Mouse (Mus musculus) embryonic facial prominence, embryonic 15.5 days (tissue): ENCODE results near the gene Tert. TPM values are rescaled to one million over a fixed set of nuclear protein-coding genes. Genes with fewer than 3 reads are reported as not detected.

ENCODE experiments used
- ATAC-seq: fragments of 200-750 bp; cut with Nextera tagmentation; 2 replicates; pipeline ENCODE4 v1.8.0; 2017; ENCODE audit warnings: low read depth, moderate TSS enrichment; ENCODE audit not compliant: insufficient number of reproducible peaks, low FRiP score, low TSS enrichment
- H3K27ac ChIP-seq: fragments of 300-500 bp; sonication (generic); replicated peaks from 2 replicates; pipeline ENCODE4 v1.5.1; 2015; ENCODE audit warnings: mild to moderate bottlenecking, inconsistent platforms
- H3K27me3 ChIP-seq: fragments of 300-500 bp; sonication (generic); 2 replicates; pipeline ENCODE4 v1.6.1; 2015; ENCODE audit warnings: inconsistent platforms
- H3K36me3 ChIP-seq: fragments of 300-500 bp; sonication (generic); 2 replicates; pipeline ENCODE4 v1.6.1; 2015; ENCODE audit warnings: mild to moderate bottlenecking, inconsistent platforms
- H3K4me1 ChIP-seq: fragments of 300-500 bp; sonication (generic); 2 replicates; pipeline ENCODE4 v1.6.1; 2015; ENCODE audit warnings: inconsistent platforms
- H3K4me2 ChIP-seq: fragments of 300-500 bp; sonication (generic); replicated peaks from 2 replicates; pipeline ENCODE4 v1.6.1; 2015; ENCODE audit warnings: mild to moderate bottlenecking, inconsistent platforms
- H3K4me3 ChIP-seq: fragments of 300-500 bp; sonication (generic); replicated peaks from 2 replicates; pipeline ENCODE4 v1.5.1; 2015; ENCODE audit warnings: mild to moderate bottlenecking, inconsistent platforms
- H3K9ac ChIP-seq: fragments of 300-500 bp; sonication (generic); 2 replicates; pipeline ENCODE4 v1.6.1; 2015; ENCODE audit warnings: inconsistent platforms
- H3K9me3 ChIP-seq: fragments of 300-500 bp; sonication (generic); replicated peaks from 2 replicates; pipeline ENCODE4 v1.6.1; 2016; ENCODE audit warnings: inconsistent platforms
- WGBS: fragments of 180-500 bp; shearing (Covaris S2); methylation state at CpG from one replicate; pipeline ENCODE4 v1.1.7; 2015; 5-methylcytosine and 5-hydroxymethylcytosine counted together
- polyA plus RNA-seq: library from polyadenylated mRNA; unstranded; fragments of >200 nt; fragmentation: Nextera tagmentation; extraction: Ambion mirVana; gene quantifications from 2 replicates; pipeline ENCODE4 v1.2.1, GENCODE M21; 2015

Gene Tert
- polyA plus RNA-seq, 1 experiment from 2014 or later, result 4.9 TPM

DNA sequence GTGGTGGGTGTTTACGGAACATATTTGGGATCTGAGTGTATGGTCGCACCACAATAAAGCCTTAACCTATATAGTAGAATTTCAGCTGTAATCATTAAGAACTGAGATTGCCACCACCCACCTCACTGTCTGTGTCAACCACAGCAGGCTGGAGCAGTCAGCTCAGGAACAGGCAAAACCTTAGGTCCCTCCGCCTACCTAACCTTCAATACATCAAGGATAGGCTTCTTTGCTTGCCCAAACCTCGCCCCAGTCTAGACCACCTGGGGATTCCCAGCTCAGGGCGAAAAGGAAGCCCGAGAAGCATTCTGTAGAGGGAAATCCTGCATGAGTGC is 334 bp upstream of the Tert start:
- H3K4me1 ChIP-seq, result peaks cover 13% of the 10 kb centered on the region
- 42% methylated on average over 6 of the region's 6 CpGs for WGBS
- H3K27me3 ChIP-seq, result no peaks in the 10 kb centered on the region
- no peaks in the 10 kb centered on the region for H3K9me3 ChIP-seq
- H3K4me2 ChIP-seq, result peak overlapping the region; percentile 96
- no peak overlapping the region for H3K27ac ChIP-seq
- H3K9ac ChIP-seq, result peak overlapping the region; percentile 57; the same call in 1 of the 2 replicates
- H3K4me3 ChIP-seq, result peak overlapping the region; percentile 69
- ATAC-seq, result 0 out of 2 replicates have a peak, but pooled peaks have one; percentile 22
- H3K36me3 ChIP-seq, result peaks cover 9% of the 10 kb centered on the region; the same call in 1 of the 2 replicates

DNA sequence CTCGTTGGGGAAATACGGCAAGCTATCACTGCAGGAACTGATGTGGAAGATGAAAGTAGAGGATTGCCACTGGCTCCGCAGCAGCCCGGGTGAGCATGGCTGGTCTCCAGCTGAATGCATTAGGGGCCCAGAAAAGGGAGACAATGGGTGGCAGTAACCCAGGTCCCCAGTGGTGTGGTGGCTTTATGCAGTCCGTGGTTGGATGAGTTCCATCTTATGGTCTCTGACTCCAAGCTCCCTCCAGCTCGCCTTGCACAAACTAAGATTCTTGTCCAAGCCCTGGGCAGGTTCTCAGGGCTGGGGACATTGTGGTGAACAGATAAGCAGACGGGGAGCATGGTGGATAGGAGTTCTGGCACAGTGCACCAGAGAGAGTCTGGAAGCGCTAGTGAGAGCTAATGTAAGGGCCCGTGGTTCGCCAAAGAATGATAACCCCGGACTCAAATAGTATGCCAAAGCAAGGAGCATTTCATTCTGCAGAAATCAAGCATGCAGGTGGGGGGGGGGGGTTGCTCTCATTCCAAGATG is 1.9 kb downstream of the Tert start:
- no peak for ATAC-seq
- Histone ChIP-seq H3K4me1 (peaks cover 13% of the 10 kb centered on the region), H3K27ac (no peak overlapping the region), H3K4me3 (no peak overlapping the region), H3K36me3 (peaks cover 1% of the 10 kb centered on the region; the same call in 1 of the 2 replicates), H3K9me3 (no peaks in the 10 kb centered on the region), H3K27me3 (no peaks in the 10 kb centered on the region), H3K4me2 (0 out of 2 replicates have a peak overlapping the region, but pooled peaks have one; percentile 1), H3K9ac (no peak overlapping the region)
- 84% methylated on average over 11 of the region's 11 CpGs for WGBS

DNA sequence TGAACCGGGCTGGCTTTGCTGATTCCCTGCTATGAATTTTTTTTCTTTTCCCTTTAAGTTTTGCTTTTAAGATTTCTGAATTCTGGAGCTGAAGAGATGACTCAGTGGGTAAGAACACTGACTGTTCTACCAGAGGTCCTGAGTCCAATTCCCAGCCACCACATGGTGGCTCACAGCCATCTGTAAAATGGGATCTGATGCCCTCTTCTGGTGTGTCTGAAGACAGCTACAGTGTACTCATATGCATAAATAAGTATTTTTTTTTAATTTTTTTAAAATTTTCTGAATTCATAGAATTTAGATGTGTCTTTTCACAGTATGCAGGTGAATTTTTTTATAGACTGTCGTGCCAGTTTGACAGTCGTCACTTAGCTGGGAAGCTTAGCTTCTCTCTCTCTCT is 5.1 kb downstream of the Tert start:
- Histone ChIP-seq H3K27ac (no peak overlapping the region), H3K9me3 (no peaks in the 10 kb centered on the region), H3K27me3 (no peaks in the 10 kb centered on the region), H3K4me1 (peaks cover 13% of the 10 kb centered on the region), H3K9ac (no peak overlapping the region), H3K36me3 (peaks cover 21% of the 10 kb centered on the region), H3K4me3 (no peak overlapping the region), H3K4me2 (no peak overlapping the region)
- WGBS, result 87% methylated on average over 3 of the region's 3 CpGs
- no peak for ATAC-seq

DNA sequence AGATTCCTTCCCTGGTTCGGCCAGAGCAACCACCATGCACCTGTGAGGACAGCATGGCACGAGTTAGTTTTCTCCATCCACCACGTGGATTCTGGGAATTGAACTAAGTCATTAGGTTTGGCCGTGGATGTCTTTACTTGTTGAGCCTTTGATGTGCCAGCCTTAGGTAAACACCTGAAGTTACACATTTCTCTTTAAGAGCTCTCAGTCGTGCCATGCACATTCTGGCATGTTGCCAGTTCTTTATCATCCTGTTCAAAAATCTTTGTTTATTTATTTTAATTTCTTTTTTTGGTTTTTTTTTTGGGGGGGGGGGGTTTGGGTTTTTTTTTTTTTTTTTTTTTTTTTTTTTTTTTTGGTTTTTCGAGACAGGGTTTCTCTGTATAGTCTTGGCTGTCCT is 11.1 kb downstream of the Tert start:
- 75% methylated on average over 5 of the region's 6 CpGs for WGBS
- Histone ChIP-seq H3K9me3 (no peaks in the 10 kb centered on the region), H3K4me2 (no peak overlapping the region), H3K9ac (no peak overlapping the region), H3K4me1 (no peaks in the 10 kb centered on the region), H3K36me3 (peaks cover 37% of the 10 kb centered on the region), H3K4me3 (no peak overlapping the region), H3K27ac (no peak overlapping the region), H3K27me3 (no peaks in the 10 kb centered on the region)
- ATAC-seq, result no peak

DNA sequence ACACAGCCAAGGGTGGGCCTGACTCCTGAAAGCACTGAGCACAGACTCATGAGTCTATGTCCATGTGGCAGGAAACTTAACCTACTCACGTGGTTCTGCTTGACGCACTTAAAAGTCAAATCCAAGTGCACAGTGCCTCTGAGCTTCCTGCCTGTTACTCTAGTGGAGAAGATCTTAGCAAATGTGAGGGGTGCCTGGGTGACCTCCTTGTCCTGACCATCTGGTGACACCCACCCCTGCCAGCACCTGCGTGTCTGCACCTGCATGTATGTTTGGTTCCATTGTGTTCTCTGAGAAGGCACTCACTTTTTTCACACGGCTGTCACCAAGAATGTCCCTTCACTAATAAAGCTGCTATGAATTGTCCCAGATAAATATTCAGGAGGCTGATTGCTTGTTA is 14.6 kb downstream of the Tert start:
- no peaks in the 10 kb centered on the region for H3K4me1 ChIP-seq
- WGBS, result 85% methylated on average over 4 of the region's 4 CpGs
- no peak overlapping the region for H3K4me3 ChIP-seq
- H3K4me2 ChIP-seq, result no peak overlapping the region
- no peak overlapping the region for H3K9ac ChIP-seq
- ATAC-seq, result no peak
- H3K27me3 ChIP-seq, result no peaks in the 10 kb centered on the region
- no peak overlapping the region for H3K27ac ChIP-seq
- peaks cover 20% of the 10 kb centered on the region; the same call in 1 of the 2 replicates for H3K36me3 ChIP-seq
- H3K9me3 ChIP-seq, result no peaks in the 10 kb centered on the region

DNA sequence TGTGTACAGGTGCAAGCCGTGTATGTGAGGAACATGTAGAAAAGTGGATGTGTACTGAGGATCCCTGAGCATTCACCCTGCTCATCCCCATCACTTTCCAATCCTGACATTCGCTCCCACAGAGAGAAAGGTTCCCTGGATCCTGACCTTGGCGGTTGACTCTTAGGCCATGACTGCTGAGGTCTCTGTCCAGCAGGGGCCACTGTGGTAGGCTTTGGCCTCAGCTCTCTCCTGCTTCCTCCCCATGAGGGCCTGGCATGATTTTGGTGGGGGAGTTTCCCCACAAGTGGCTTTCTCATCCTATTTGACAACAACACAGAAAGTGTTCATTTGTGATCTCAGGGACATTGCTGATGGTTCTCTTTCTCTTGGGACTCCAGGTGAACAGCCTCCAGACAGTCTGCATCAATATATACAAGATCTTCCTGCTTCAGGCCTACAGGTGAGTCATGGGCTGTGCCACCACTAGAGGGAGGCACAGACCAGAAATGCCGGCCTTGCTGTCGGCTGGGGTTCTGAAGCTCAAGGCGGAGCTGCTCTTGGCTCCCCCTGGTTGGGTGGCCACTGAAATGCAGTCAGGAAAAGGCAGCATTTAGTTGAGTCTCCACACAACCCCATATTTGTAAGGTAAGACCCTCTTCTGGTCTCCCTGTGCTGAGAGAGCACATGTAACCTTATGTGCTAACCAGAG is 19.8 kb downstream of the Tert start:
- Histone ChIP-seq H3K4me1 (no peaks in the 10 kb centered on the region), H3K4me3 (no peak overlapping the region), H3K27me3 (no peaks in the 10 kb centered on the region), H3K4me2 (no peak overlapping the region), H3K27ac (no peak overlapping the region), H3K36me3 (peaks cover 35% of the 10 kb centered on the region), H3K9me3 (no peaks in the 10 kb centered on the region), H3K9ac (no peak overlapping the region)
- ATAC-seq, result no peak
- WGBS, result 47% methylated on average over 6 of the region's 6 CpGs

DNA sequence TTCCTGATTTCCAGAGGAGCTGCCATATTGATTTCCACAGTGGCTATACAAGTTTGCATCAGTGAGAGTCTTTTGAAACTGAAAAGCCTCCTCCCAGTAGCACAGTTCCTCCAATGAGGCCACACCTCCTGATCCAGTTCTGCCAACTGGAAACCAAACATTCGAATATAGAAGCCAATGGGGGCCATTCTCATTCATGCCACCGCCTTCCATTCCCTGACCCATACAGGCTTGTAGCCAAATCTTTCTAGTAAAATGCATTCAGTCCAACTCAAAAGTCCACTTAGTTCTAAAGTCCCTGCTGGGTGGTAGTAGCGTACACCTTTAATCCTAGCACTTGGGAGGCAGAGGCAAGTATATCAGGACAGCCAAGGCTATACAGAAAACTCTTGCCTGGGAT is 26.6 kb downstream of the Tert start:
- peaks cover 19% of the 10 kb centered on the region for H3K36me3 ChIP-seq
- no peaks in the 10 kb centered on the region for H3K9me3 ChIP-seq
- ATAC-seq, result no peak
- 78% methylated on average over 3 of the region's 3 CpGs for WGBS
- no peak overlapping the region for H3K27ac ChIP-seq
- no peaks in the 10 kb centered on the region for H3K4me1 ChIP-seq
- no peak overlapping the region for H3K9ac ChIP-seq
- H3K4me2 ChIP-seq, result no peak overlapping the region
- no peaks in the 10 kb centered on the region for H3K27me3 ChIP-seq
- no peak overlapping the region for H3K4me3 ChIP-seq

DNA sequence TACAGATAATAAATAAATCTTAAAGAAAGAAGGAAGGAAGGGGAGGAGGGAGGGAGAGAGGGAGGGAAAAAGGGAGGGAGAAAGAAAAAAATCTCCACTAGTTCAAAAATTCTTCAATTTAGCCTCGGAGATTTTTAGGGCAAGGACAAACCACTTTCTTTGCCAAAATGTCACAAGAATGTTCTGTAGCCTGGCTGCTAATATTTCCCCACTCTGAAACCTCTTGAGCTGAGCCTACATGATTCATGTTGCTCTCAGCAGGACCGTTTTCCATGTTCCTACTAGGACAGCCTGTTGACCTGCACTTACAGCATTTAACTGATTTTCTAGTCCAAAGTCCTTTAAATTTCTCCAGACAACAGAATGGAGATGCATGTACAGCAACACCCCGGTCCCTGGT is 28.3 kb downstream of the Tert start:
- Histone ChIP-seq H3K9me3 (no peaks in the 10 kb centered on the region), H3K4me3 (no peak overlapping the region), H3K4me1 (no peaks in the 10 kb centered on the region), H3K27ac (no peak overlapping the region), H3K4me2 (no peak overlapping the region), H3K27me3 (no peaks in the 10 kb centered on the region), H3K36me3 (peaks cover 4% of the 10 kb centered on the region; the same call in 1 of the 2 replicates), H3K9ac (no peak overlapping the region)
- ATAC-seq, result no peak
- WGBS, result 75% methylated on average over 3 of the region's 3 CpGs

DNA sequence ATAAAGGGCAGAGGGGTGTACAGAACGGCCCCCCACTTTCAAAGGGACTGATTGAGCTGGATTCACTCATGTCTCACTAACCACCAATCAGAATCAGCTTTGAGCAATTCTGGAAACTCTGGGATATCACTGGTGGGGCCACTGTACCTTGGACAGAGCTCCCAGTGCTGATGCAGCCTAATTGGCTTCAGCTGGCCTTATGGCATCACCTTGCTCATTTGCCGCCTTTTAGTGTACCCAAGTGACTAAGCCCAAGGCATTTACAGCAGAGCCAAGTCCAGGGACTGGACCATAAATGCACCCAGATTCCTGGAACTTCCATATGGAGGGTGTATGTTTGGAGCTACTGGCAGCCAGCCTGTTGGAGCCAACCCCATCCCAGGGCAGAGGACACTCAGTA is 32.2 kb downstream of the Tert start:
- Histone ChIP-seq H3K4me2 (no peak overlapping the region), H3K9ac (no peak overlapping the region), H3K27me3 (no peaks in the 10 kb centered on the region), H3K4me1 (no peaks in the 10 kb centered on the region), H3K27ac (no peak overlapping the region), H3K4me3 (no peak overlapping the region), H3K9me3 (no peaks in the 10 kb centered on the region), H3K36me3 (no peaks in the 10 kb centered on the region)
- no peak for ATAC-seq
- WGBS, result 41% methylated on average over 2 of the region's 2 CpGs

DNA sequence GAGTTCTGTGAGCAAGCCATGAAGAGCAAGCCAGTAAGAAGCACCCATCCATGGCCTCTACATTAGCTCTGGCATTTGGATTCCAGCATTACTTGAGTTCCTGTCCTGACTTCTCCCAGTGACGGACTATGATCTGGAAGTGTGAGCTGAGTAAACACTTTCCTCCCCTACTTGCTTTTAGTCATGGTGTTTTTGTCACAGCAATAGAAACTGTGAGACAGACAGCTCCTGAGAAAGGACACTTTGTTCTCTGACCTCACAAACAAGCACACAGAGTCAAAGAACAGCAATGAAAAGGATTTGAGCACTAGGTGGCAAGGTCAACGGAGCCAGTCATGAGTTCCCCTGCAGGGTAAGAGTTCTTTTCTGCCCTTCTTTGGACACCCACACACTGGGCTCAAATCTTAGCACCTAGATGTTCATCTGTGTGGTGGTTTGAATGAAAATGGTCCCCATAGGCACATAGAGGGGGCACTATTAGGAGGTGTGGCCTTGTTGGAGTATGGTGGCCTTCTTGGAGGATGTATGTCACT is 33.5 kb downstream of the Tert start:
- Histone ChIP-seq H3K9ac (no peak overlapping the region), H3K27me3 (no peaks in the 10 kb centered on the region), H3K9me3 (no peaks in the 10 kb centered on the region), H3K4me3 (no peak overlapping the region), H3K4me2 (no peak overlapping the region), H3K27ac (no peak overlapping the region), H3K36me3 (no peaks in the 10 kb centered on the region), H3K4me1 (no peaks in the 10 kb centered on the region)
- WGBS, result 76% methylated on average over 2 of the region's 2 CpGs
- ATAC-seq, result no peak

DNA sequence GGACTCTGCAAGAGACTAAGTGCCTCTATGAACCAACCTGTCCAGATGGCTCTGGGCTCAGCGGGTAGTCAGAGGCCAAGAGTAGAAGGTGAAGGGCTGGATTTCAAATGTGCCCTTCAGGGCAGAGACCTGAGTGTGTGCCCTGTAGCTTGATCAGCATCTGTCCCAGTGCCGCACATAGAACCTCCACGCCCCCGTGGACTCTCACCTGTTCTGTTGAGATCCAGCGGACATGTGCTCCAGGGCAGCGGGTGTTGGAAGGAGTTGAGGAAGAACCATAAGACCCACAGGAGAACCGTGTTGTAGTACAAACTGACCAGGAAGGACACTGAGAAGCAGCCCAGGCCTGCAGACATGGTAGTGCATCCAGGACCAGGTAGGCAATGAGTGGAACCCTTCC is 48.5 kb downstream of the Tert start:
- H3K4me3 ChIP-seq, result no peak overlapping the region
- H3K27me3 ChIP-seq, result no peaks in the 10 kb centered on the region
- no peak overlapping the region for H3K27ac ChIP-seq
- no peaks in the 10 kb centered on the region for H3K36me3 ChIP-seq
- H3K4me1 ChIP-seq, result no peaks in the 10 kb centered on the region
- 89% methylated on average over 7 of the region's 7 CpGs for WGBS
- H3K4me2 ChIP-seq, result no peak overlapping the region
- H3K9ac ChIP-seq, result no peak overlapping the region
- no peak for ATAC-seq
- no peaks in the 10 kb centered on the region for H3K9me3 ChIP-seq

DNA sequence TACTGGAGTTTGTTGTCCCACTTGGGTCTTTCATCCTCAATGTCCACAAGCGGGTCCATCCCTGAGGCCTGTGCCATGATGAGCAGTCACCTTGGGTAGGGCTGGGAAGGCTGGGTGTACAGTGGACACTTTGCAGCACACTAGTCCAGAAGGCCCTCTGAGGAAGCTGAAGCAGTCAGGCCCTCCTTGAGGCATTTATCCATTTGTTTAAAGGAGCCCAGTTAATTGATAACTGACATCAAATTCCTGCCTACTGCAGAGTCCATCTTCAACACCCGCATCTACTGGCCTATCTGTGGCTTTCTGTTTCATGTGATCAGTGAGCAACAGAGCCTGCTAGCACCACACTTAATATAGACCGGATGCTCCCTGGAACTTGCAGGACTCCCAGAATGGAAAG is 51.1 kb downstream of the Tert start, which contains the start of gene Slc6a18:
TSS of gene Slc6a18 (minus strand) at position 171 of the 400 bp plus-strand sequence.
- WGBS, result 80% methylated on average over 3 of the region's 3 CpGs
- H3K9ac ChIP-seq, result no peak within 1 kb of the TSS
- H3K27ac ChIP-seq, result no peak within 1 kb of the TSS
- H3K4me2 ChIP-seq, result no peak within 1 kb of the TSS
- no peaks in the 10 kb centered on the region for H3K9me3 ChIP-seq
- no peaks in the 10 kb centered on the region for H3K4me1 ChIP-seq
- H3K27me3 ChIP-seq, result no peaks in the 10 kb centered on the region
- no peak for ATAC-seq
- no peaks in the 10 kb centered on the region for H3K36me3 ChIP-seq
- no peak within 1 kb of the TSS for H3K4me3 ChIP-seq
